Mouse (Mus musculus): ENCODE data around the gene Trpv4.

Trpv4 gene

DNA sequence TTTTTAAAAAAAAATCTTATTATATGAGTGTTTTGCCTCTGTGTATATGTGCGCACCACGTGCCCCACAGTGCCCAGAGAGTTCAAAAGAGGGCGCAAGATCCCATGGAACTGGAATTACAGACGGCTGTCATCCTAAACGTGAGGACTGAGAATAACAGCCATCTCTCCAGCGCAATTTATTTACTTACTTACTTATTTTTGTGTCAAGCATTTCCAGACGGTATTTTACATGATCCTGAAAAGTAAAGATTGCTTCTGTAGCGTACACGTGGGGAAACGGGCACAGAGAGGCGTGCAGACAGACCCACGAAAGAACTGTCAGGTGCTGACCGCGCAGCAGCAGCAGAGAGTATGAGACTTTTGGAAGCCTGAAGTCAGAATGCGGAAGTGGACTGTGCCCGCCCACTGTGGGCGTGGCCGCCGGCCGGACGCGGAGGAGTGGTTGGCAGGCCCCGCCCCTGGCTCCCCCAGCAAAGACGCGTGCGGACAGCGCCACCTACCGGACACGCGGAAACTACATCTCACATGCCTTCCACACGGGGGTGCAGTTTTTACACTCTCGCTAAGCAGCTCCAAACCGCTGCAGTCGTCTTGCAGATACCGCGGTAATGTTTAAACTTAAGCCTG, 9.1 kb upstream of the Trpv4 start:
- 3% methylated on average over 36 of the region's 36 CpGs for WGBS

DNA sequence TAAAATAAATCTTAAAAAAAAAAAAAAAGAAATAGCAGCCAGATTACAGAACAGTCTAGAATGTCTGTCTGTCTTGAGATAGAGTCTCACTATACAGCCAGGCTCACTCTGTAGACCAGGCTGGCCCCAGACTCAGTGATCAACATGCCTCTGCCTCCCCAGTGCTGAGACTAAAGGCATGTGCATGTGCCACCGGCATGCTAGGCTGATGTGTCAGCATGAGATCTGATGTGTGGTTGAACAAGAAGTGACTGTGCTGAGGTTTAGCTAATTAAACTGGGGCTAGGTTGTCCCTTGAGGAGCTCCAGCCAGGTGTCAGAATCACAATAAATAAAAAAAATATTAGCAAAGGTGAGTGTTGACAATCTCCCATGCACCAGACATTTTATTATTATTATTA, 8.4 kb upstream of the Trpv4 start:
- 59% methylated on average over 1 of the region's 1 CpGs for WGBS

DNA sequence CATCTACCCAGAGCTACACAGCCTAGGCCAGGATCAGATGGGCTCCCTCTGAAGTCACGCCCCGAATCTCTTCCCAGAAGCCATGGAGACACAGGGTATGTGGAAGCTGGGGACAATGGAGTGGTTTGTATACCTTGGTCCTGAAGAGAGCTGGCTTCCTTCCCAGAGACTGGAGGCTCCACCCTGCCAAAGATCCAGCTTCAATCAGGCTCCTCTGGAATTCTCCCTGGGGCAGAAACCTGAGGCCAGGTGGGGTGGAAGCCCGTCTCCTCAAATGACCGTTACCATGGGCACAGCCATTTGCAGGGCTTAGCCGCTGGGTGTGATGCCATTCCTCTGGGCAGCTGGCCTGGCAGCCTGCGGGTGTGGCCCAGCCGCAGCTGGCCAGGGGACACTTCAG, 6.5 kb upstream of the Trpv4 start:
- 57% methylated on average over 7 of the region's 7 CpGs for WGBS

DNA sequence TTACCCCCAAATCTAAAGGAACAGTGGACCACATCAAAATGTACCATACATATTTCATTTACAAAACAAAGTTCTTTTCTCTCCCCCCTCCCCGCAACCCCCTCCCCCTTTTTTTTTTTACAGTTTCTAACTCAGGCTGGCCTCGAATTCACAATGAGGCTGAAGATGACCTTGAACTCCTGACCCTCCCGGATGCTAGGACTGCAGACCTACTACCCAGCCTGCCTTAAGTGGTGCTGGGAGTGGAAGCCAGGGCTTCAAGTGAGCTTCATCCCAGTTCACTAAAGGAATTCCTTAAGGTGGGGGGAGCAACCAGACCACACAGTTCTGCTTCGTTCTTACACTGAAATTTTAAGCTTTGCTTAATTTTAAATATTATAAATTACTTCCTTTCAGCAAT, 5.9 kb upstream of the Trpv4 start:
- 84% methylated on average over 4 of the region's 4 CpGs for WGBS

DNA sequence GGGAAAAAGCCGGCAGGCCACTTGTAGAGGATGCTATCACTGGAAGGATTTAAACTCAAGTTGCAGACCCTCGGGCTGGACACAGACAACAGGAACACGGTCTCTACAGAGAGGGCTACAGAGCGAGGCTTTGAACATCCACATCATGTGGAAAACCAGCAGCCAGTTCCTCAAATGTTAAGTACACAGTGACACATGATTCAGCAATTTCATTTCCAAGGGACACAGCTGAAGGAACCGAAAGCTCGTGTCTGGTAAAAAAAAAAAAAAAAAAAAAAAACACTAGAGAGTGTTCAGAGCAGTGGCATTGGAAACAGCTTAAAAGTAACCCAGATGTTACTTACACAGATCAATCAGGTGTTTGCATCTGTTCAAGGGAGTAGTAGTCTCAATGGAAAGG, 2.8 kb upstream of the Trpv4 start:
- 65% methylated on average over 6 of the region's 6 CpGs for WGBS

DNA sequence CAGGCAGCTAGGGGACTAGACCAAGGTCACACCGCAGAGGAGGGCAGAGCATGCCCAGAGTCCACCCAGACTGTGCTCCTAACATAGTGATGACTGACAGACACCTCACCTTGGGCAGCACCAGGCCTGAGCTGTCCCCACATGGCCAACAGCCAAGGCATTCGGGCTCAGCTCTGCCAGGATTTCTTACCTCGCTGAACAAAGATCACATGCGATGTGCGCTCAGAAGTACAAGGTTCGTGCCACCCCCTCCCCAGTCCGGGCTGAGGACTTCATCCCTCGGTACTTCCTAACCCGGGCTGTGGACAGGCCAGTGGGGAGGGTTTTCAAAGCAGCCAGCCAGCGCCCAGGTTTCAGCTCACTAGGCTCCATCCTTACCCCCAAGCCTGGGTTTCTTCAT, 795 bp downstream of the Trpv4 start:
- 33% methylated on average over 10 of the region's 10 CpGs for WGBS

DNA sequence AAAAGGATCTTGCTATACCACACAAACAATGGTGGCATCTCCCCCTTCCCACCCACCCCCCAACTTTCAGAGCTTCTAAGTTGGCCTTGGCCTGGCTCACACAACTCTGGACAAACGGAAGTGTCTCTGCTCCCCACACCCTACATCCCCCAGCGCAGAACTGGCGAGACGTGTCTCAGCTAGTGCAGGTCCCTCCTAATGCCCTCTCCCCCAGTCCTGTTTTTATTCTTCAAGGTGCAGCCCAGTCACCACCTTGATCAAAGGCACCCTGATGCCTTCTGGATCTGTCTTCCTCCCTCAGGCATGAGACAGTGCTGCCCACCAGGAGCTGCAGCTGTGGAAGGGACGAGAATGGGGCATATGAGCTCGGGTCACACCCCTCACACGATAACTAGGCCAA, 1.9 kb downstream of the Trpv4 start:
- 95% methylated on average over 7 of the region's 7 CpGs for WGBS

DNA sequence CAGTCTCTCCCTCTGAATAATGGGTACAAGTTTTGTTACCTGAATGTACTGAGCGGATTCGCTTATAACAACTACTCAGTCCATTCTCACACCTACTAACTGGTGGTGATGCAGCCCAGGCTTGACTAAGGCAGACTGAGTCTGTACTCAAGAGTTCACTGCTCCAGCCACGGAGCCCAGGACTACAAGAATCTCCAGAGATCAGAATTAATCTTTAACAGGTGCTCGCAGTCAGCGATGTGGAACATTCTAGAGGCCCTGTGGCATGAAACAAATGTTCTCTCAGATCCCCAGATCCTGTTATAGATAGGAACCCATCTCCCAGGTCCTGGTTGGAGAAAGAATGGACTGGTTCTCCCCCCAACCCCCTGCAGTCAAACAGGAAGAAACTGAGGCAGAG, 2.5 kb downstream of the Trpv4 start:
- 95% methylated on average over 5 of the region's 5 CpGs for WGBS

DNA sequence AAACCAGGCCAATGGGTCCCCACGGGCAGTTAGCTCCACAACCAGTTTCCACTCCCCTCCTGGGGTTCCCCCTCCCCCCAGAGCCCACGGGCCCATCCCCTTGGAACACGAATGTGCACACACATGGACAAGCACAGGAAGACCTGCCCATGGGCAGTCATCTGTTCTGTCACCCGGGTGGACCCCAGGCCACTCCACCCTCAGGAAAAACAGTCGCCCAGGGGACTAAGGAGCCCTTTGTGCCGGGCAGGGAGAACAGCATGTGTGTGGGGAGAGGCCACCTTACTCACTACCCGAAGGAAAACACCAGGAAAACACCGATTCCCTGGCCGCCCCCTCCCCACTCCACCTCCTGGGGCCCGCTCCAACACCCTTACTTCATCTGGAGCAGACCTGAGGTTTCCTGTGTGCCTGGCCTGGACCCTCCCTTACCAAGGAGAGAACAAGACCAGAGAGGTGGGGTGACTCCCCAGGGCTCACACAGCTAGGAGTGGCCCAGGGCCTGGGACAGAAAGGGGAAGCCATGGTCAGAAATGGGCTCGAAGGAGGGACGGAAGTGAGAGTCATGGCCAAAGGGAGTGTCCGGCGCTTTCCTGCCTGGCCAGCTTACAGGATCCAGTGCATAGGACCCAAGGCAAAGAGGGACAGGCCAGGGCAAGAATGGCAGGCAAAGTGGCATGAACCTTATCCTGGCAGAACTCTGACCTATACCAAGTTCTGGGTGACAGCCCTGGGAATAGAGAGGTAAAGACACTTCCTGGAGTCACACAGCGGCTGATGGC, 4.4 kb downstream of the Trpv4 start:
- WGBS: 77% methylated on average over 15 of the region's 15 CpGs

DNA sequence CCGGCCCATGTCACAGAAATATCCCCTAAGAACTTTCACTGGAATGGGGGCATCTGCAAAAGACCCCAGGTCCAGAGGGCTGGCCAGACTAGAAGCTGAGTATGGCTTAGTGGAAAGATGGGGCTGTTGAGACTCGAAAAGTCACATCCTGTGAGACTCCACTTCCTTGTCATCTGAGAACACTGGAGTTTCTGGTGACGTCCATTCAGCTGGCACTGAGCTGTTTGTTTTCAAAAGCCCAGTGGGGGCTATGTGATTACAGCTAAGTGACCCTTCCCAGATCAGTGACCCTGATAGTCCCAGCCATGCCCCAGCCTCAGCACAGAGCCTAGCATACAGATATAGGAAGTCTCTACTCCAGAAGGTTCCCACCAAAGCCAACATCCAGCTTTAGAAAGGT, 6.8 kb downstream of the Trpv4 start:
- 63% methylated on average over 3 of the region's 3 CpGs for WGBS

DNA sequence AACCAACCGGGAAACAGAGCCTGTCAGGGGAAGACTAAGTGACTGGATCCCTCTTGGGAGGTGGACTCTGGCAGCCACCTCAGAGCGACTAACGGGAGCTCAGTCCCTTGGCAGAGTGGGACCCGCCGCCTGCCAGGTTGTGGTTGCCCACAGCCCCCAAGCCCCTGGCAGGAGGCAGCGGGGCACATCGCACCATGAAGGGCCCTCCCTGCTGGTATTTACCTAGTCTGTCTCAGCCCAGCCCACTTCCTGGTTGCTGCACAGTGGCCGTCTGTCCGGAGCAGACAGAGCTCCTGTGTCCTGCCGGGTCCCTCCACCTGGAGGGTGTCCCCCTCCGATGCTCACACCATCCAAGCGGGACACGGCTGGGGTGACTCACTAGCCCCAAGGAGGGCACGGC, 7.2 kb downstream of the Trpv4 start:
- 54% methylated on average over 14 of the region's 14 CpGs for WGBS

DNA sequence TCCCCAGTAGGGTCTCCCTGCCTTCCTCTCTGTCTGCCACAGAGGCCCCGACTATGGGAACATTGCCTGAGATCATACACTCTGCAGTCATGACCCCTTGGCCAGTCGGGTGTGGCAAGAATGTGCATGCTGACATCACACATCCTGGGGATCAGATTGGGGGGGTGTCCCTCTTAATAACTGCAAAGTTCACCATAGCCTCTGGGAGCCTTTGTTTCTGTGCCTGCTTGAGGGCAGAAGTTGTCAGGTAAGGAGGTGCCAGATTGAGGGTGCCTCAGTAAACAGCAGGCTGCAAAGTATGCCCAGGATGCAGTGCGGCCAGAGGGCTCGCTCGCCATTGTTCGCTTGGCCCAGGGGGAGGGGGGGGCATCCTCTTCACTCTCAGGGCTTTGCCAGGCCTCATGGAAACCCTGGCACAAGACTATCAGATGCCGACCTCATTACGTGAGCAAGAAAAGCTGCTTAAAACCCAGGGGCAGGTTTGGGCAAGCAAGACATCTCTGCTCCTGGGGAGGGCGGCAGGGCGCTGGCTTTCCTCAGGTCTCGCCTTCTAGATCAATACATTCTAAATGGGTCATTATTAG, 9.4 kb downstream of the Trpv4 start:
- 75% methylated on average over 11 of the region's 11 CpGs for WGBS

DNA sequence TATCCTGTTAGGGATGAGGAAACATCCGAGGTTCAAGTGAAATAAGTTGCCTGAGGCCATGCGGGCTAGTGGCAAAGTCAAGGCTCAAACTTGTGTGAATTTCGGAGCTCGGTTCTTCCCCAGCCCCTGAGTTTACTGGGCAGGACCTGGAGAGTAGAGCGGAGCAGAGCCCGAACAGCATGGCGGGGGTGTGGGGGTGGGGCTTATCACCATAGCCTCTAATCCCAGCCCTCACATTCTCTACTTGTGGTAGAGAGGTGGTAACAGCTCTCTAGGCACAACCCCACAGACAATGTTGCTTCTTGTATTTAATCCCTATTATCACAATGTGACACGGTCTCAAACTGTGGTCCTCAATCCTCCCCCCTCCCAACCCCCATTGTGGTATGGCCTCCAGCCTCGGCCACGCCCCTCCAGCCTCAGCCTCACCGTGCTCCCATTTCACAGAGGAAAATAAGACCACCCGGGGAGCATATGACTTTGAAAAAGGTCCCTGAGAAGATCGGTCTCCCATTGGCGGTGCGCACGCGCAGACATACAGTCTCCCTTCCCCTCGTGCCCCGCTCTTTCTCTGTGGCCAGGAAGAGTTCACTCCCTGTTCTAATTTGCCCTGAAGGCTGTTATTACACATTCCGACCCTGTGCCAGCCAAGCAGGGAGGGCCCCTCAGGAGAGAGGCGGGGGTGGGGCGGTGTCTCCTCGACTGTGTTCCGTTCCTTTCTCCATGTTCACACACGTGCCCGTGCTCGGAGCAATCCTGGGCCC, 10.8 kb downstream of the Trpv4 start:
- WGBS: 7% methylated on average over 27 of the region's 27 CpGs

DNA sequence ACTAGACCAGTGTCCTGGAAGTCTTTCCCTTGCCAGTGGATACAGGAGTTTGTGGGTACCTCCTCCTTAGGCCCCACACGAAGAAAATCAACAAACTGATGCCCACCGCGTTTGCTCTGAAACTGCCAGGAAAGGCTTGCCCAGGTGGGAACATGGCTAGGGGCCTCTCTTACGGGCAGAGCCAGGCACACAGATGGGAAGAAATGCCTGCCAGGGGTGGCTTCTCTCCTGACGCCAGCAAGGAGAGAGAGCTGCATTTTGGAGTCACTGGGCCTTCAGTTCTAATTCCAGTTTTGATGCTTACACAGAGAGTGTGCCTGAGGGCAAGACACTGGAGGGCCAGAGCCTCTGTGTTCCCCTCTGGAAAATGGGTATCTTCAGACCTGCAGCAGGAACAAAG, 12.3 kb downstream of the Trpv4 start:
- 85% methylated on average over 5 of the region's 5 CpGs for WGBS

DNA sequence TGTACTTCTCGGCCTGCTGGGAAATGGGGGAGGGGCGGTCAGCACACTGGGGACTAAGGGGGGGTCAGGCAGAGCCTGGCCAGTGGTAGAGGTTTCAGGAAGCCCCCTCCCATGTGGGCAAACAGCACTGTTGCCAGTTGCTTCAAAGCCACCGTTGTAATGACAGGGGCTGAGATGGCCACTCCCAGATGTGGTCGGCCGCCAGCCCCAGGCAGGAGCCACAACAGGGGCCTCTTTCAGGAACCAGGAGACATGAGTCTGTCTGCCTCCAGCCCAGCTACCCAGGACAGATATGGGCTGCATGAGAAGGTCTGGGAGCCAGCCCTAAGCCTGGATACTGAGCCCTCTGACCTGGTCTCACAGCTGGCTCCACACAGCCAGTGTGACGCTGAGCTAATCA, 13.3 kb downstream of the Trpv4 start:
- 47% methylated on average over 6 of the region's 6 CpGs for WGBS

DNA sequence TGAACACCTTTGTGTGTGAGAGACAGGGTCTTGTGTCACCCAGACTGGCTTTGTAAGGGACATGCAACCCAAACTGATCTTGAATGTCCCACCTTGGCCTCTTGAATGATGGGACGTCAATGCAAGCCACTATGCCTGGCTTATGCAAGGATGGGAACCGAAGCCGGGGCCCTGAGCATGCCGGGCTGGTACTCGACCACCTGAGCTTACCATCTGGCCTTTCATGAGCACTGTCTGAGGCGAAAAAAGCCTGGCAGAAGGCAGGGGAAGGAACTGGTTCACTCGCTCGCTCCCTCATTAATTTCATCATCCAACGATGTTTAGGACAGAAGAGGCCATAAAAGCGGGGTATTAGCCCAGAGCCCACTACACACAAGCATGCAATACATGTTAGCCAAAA, 17.4 kb downstream of the Trpv4 start:
- 84% methylated on average over 10 of the region's 10 CpGs for WGBS

DNA sequence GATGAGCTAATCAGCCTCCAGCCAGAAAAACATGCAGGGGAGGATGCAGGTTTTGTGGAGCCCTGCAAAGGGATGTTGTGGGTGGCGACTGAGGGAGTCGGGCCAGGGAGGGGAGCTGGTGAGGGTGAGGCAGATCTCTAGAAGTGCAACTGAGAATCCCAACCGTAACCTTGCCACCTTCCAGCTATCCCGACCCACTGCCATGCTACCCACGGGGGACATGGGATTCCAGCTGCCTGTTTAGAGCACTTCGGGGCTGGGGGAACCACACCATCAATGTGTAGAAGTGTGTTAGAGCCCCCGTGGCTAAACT, 18.6 kb downstream of the Trpv4 start:
- WGBS: 27% methylated on average over 7 of the region's 7 CpGs

DNA sequence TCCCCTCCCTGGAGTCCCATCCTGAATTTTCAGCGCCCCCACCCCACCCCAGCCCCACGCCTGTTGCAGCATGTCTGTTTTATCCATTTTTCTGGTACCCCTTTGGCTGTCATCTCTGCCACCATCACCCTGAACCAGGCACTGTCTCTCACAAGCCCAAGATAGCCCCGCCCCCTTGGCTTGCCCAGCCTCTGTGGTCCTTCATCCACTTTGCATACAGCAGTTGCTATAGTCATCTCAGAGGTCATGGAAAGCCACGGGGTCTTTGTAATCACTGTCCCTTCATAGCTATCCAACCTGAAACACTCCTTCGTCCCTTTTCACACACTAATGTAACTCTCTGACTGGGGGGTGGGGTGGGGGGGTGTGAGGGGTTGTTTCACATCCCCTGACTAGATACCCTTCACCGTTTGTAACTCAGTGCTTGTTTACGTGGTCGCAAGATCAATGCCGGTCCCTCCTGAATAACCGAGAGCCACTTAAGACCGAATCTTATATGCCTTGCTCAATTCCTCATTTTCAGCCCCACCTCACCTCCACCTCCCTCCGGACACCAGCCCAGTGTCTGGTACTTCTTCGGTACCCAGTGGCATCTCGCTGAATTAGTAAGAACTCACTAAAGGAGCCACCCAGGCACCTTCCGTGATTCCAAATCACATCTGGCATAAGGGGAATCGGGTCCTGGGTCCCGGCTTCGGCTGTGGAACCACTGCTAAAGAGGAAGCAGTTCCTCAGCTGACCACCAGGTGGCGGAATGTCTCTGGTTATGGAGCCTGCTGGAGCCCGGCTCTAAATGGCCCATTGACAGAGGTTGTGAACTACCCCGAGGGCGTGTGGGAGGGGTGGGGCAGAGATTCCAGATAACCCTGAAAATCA, 19.2 kb downstream of the Trpv4 start:
- 13% methylated on average over 22 of the region's 22 CpGs for WGBS

DNA sequence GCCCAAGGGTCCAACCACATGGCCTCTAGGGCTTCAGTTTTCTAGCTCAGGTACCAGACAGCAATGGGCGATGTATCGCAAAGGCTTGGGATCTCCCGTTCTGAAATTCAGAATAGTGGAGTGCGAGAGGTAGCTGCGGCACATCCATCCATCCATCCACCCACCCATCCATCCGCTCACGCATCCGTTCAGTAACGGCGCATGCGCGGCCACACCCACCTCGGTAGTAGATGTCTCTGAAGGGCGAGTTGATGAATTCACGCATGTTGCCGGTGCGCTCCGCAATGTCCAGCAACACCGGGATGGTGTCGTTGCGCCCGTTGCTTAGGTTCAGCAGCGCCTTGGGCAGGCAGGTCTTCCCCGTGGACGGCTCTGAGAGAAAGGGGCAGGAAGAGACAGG, 22.1 kb downstream of the Trpv4 start:
- 87% methylated on average over 25 of the region's 25 CpGs for WGBS

DNA sequence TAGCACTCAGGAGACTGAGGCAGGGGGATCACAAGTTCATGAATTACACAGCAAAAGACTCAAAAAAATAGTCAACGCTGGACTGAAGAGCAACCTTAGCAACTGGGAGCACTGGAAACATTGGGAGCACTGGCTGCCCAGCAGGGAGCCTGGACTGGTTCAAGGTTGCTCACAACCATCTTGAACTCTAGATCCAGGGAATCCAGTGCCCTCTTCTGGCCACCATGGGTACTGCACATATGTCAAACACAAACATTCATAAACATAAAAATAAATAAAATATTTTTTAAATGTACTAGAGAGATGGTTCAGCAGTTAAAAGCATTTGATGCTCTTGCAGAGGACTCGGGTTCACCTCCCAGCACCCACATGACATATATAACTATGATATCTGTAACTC, 26.9 kb downstream of the Trpv4 start:
- 54% methylated on average over 2 of the region's 2 CpGs for WGBS

DNA sequence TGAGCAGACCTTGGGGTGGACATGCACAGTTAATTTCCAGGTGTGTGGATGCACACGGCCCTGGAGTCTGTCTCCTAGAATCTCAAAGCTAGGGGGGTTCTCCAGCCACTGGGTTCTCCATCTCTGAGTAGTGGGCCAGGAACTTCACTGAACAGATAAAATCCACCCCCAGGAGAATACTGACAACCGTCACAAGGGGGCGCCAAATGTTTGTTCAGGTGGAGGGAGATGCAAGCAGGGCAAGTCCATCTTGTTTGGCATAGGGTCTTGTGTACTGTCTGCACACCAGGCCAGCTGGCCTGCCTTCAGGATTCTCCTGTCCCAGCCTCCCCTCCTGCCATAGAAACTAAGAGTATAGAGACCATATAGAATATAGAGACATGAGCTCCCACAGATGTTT, 32.6 kb downstream of the Trpv4 start:
- WGBS: 27% methylated on average over 3 of the region's 3 CpGs

DNA sequence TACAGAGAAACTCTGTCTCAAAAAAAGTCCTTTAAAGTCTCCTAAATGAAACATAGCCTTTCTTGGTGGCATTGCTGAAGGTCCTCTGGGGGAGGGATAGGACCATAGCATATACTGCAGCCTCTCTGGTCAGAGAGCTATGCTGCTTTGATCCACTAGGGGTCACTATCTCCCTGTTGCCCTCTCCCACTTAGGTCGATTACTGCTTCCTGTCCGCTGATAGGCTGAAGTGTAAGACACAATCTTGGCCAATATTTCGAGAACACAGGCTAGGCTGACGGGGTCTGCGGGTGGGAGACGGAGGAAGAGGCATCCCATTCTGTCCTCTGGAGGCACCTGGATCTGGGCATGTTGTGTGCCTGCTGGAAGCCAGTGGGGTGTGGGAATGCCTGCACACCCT, 37.9 kb downstream of the Trpv4 start:
- WGBS: 60% methylated on average over 6 of the region's 6 CpGs
